Mouse (Mus musculus): ENCODE data around the gene Prodh2. TPM values are rescaled to one million over a fixed set of nuclear protein-coding genes. Genes with fewer than 3 reads are reported as not detected.

Prodh2 gene
- 0.31 TPM in 1 of 2 replicates, not detected in the other for polyA plus RNA-seq (2015; fragmentation: Nextera tagmentation; extraction: Ambion mirVana)

- WGBS = 55% methylated on average over 11 of the region's 11 CpGs
- H3K4me1 ChIP-seq = no peaks in the 10 kb centered on the region
- peaks cover 6% of the 10 kb centered on the region; the same call in 1 of the 2 replicates for H3K27me3 ChIP-seq
Observed at GRCm38 (mm10) chr7:30493401-30493931, at the start of gene Prodh2. TSS of gene Prodh2 (plus strand) at chr7:30493622.

GRCm38 (mm10) chr7:30443696-30444095 is 49.7 kb upstream of the Prodh2 start:
- Histone ChIP-seq H3K27me3 (no peaks in the 10 kb centered on the region), H3K9ac (peak overlapping the region; percentile 92; the same call in 1 of the 2 replicates), H3K4me2 (peak overlapping the region; percentile 86), H3K4me1 (peaks cover 21% of the 10 kb centered on the region), H3K36me3 (ENCODE audit: poor library complexity, severe bottlenecking) (peaks cover 46% of the 10 kb centered on the region), H3K27ac (peak overlapping the region; percentile 92; the same call in 1 of the 2 replicates), H3K4me3 (peak overlapping the region; percentile 67), H3K9me3 (replicated peaks) (no peaks in the 10 kb centered on the region)
- ATAC-seq = no peak
- 20% methylated on average over 9 of the region's 9 CpGs for WGBS

More at GRCm38 (mm10) chr7:30493401-30493931, at the start of gene Prodh2:
- ATAC-seq = no peak
- Histone ChIP-seq H3K4me2 (no peak within 1 kb of the TSS), H3K27ac (no peak within 1 kb of the TSS), H3K9me3 (replicated peaks) (no peaks in the 10 kb centered on the region), H3K36me3 (ENCODE audit: poor library complexity, severe bottlenecking) (no peaks in the 10 kb centered on the region), H3K4me3 (no peak within 1 kb of the TSS), H3K9ac (no peak within 1 kb of the TSS)

- under 1% methylated on average over 35 of the region's 38 CpGs for WGBS
- H3K9ac ChIP-seq = peak overlapping the region; percentile 92
- H3K4me1 ChIP-seq = peaks cover 21% of the 10 kb centered on the region
- peak overlapping the region; percentile 92 for H3K27ac ChIP-seq
- no peaks in the 10 kb centered on the region for H3K9me3 ChIP-seq (replicated peaks)
- H3K36me3 ChIP-seq (ENCODE audit: poor library complexity, severe bottlenecking) = peaks cover 41% of the 10 kb centered on the region
- H3K4me2 ChIP-seq = peak overlapping the region; percentile 86
- peak overlapping the region; percentile 67 for H3K4me3 ChIP-seq
- no peaks in the 10 kb centered on the region for H3K27me3 ChIP-seq
- peak; percentile 65 for ATAC-seq
Observed at GRCm38 (mm10) chr7:30444154-30444970, 49.1 kb upstream of the Prodh2 start.

- Histone ChIP-seq H3K27ac (peak within 1 kb of the TSS; percentile 92), H3K4me1 (peaks cover 21% of the 10 kb centered on the region), H3K4me2 (peak within 1 kb of the TSS; percentile 86), H3K4me3 (peak within 1 kb of the TSS; percentile 67), H3K36me3 (ENCODE audit: poor library complexity, severe bottlenecking) (peaks cover 33% of the 10 kb centered on the region), H3K27me3 (0 out of 2 replicates have a peak, but pooled peaks cover 2% of the 10 kb centered on the region), H3K9ac (peak within 1 kb of the TSS; percentile 92), H3K9me3 (replicated peaks) (no peaks in the 10 kb centered on the region)
- ATAC-seq = peak; percentile 84
- under 1% methylated on average over 64 of the region's 72 CpGs for WGBS
Observed at GRCm38 (mm10) chr7:30444971-30445751, 48.3 kb upstream of the Prodh2 start, which contains the start of gene Aplp1. TSS of gene Aplp1 (minus strand) at chr7:30445535.

GRCm38 (mm10) chr7:30450241-30450640 is 43.2 kb upstream of the Prodh2 start:
- no peaks in the 10 kb centered on the region for H3K36me3 ChIP-seq (ENCODE audit: poor library complexity, severe bottlenecking)
- peaks cover 45% of the 10 kb centered on the region for H3K27me3 ChIP-seq
- H3K4me1 ChIP-seq = 0 out of 2 replicates have a peak, but pooled peaks cover 14% of the 10 kb centered on the region
- no peak overlapping the region for H3K27ac ChIP-seq
- no peaks in the 10 kb centered on the region for H3K9me3 ChIP-seq (replicated peaks)
- ATAC-seq = no peak
- WGBS = 74% methylated on average over 7 of the region's 7 CpGs
- H3K4me2 ChIP-seq = no peak overlapping the region
- no peak overlapping the region for H3K4me3 ChIP-seq
- H3K9ac ChIP-seq = no peak overlapping the region

GRCm38 (mm10) chr7:30453327-30453726 is 40.1 kb upstream of the Prodh2 start:
- WGBS = 9% methylated on average over 25 of the region's 25 CpGs
- H3K27ac ChIP-seq = no peak overlapping the region
- peaks cover 31% of the 10 kb centered on the region for H3K4me1 ChIP-seq
- no peaks in the 10 kb centered on the region for H3K9me3 ChIP-seq (replicated peaks)
- no peak overlapping the region for H3K4me3 ChIP-seq
- H3K4me2 ChIP-seq = peak overlapping the region; percentile 10; the same call in 1 of the 2 replicates
- H3K27me3 ChIP-seq = peaks cover 76% of the 10 kb centered on the region
- ATAC-seq = no peak
- H3K36me3 ChIP-seq (ENCODE audit: poor library complexity, severe bottlenecking) = no peaks in the 10 kb centered on the region
- H3K9ac ChIP-seq = no peak overlapping the region

- Histone ChIP-seq H3K9me3 (replicated peaks) (no peaks in the 10 kb centered on the region), H3K4me3 (no peak overlapping the region), H3K4me2 (peak overlapping the region; percentile 10; the same call in 1 of the 2 replicates), H3K4me1 (peaks cover 35% of the 10 kb centered on the region), H3K36me3 (ENCODE audit: poor library complexity, severe bottlenecking) (no peaks in the 10 kb centered on the region), H3K9ac (no peak overlapping the region), H3K27ac (no peak overlapping the region), H3K27me3 (peaks cover 80% of the 10 kb centered on the region)
- WGBS = 3% methylated on average over 25 of the region's 25 CpGs
- no peak for ATAC-seq
Observed at GRCm38 (mm10) chr7:30453766-30454165, 39.7 kb upstream of the Prodh2 start.

GRCm38 (mm10) chr7:30454259-30454658 is 39.2 kb upstream of the Prodh2 start:
- Histone ChIP-seq H3K4me1 (peaks cover 35% of the 10 kb centered on the region), H3K36me3 (ENCODE audit: poor library complexity, severe bottlenecking) (no peaks in the 10 kb centered on the region), H3K27ac (no peak overlapping the region), H3K4me2 (no peak overlapping the region), H3K9ac (no peak overlapping the region), H3K9me3 (replicated peaks) (no peaks in the 10 kb centered on the region), H3K4me3 (no peak overlapping the region), H3K27me3 (peaks cover 85% of the 10 kb centered on the region)
- 9% methylated on average over 6 of the region's 6 CpGs for WGBS
- ATAC-seq = no peak

GRCm38 (mm10) chr7:30456487-30456886 is 36.9 kb upstream of the Prodh2 start:
- Histone ChIP-seq H3K4me2 (peak overlapping the region; percentile 54), H3K9me3 (replicated peaks) (no peaks in the 10 kb centered on the region), H3K27me3 (peaks cover 95% of the 10 kb centered on the region), H3K9ac (peak overlapping the region; percentile 48), H3K36me3 (ENCODE audit: poor library complexity, severe bottlenecking) (no peaks in the 10 kb centered on the region), H3K4me3 (peak overlapping the region; percentile 27), H3K27ac (no peak overlapping the region), H3K4me1 (peaks cover 35% of the 10 kb centered on the region)
- no peak for ATAC-seq
- under 1% methylated on average over 9 of the region's 9 CpGs for WGBS

GRCm38 (mm10) chr7:30456911-30457628 is 36.4 kb upstream of the Prodh2 start:
- H3K4me2 ChIP-seq = peak overlapping the region; percentile 54
- peaks cover 99% of the 10 kb centered on the region for H3K27me3 ChIP-seq
- peak; percentile 41 for ATAC-seq
- H3K4me3 ChIP-seq = peak overlapping the region; percentile 27
- H3K4me1 ChIP-seq = peaks cover 35% of the 10 kb centered on the region
- no peaks in the 10 kb centered on the region for H3K9me3 ChIP-seq (replicated peaks)
- under 1% methylated on average over 31 of the region's 31 CpGs for WGBS
- H3K36me3 ChIP-seq (ENCODE audit: poor library complexity, severe bottlenecking) = no peaks in the 10 kb centered on the region
- H3K9ac ChIP-seq = peak overlapping the region; percentile 48
- no peak overlapping the region for H3K27ac ChIP-seq

- H3K9me3 ChIP-seq (replicated peaks) = no peaks in the 10 kb centered on the region
- peak within 1 kb of the TSS; percentile 27 for H3K4me3 ChIP-seq
- H3K9ac ChIP-seq = peak within 1 kb of the TSS; percentile 48
- peaks cover 100% of the 10 kb centered on the region for H3K27me3 ChIP-seq
- peak; percentile 84 for ATAC-seq
- H3K27ac ChIP-seq = no peak within 1 kb of the TSS
- H3K4me1 ChIP-seq = peaks cover 35% of the 10 kb centered on the region
- peak within 1 kb of the TSS; percentile 54 for H3K4me2 ChIP-seq
- 2% methylated on average over 16 of the region's 16 CpGs for WGBS
- H3K36me3 ChIP-seq (ENCODE audit: poor library complexity, severe bottlenecking) = no peaks in the 10 kb centered on the region
Observed at GRCm38 (mm10) chr7:30457629-30458330, 35.6 kb upstream of the Prodh2 start, which contains the start of the genes Kirrel2 and Nphs1. TSS of gene Kirrel2 (minus strand) at chr7:30457690. TSS of gene Nphs1 (plus strand) at chr7:30458315.

Data from forebrain, embryonic 13.5 days (tissue).